Mouse (Mus musculus): Measurements from ENCODE around the gene Trank1. TPM values are rescaled to one million over a fixed set of nuclear protein-coding genes. Genes with fewer than 3 reads are reported as not detected.
A peak's percentile ranks its signal among the peaks of the same experiment; 100 is the strongest.

Trank1 gene
- polyA plus RNA-seq (2011; ENCODE audit: insufficient read depth, insufficient read length, low replicate concordance, missing spikeins), result 0.23 and 0.75 TPM in 2 replicates

GRCm38 (mm10) chr9:111311031-111311842, at the start of gene Trank1:
TSS of gene Trank1 (plus strand) at chr9:111311739.
- Histone ChIP-seq H3K4me3 (replicated peaks; ENCODE audit: control insufficient read depth, low read depth, low read length) (no peak within 1 kb of the TSS), H3K4me1 (ENCODE audit: control insufficient read depth, insufficient read depth, low read length) (no peaks in the 10 kb centered on the region), H3K27ac (ENCODE audit: control insufficient read depth, insufficient read depth, low read depth, low read length, poor library complexity) (no peak within 1 kb of the TSS; the same call in 1 of the 2 replicates)
- 17% methylated on average over 71 of the region's 72 CpGs for WGBS
- TF ChIP-seq CTCF (IDR thresholded peaks at IDR 0.05; ENCODE audit: control insufficient read depth, insufficient read depth, low read length), result no peak
- no peak for TF ChIP-seq POLR2A (IDR thresholded peaks at IDR 0.05; ENCODE audit: borderline replicate concordance, control insufficient read depth, low read depth, low read length)

DNA sequence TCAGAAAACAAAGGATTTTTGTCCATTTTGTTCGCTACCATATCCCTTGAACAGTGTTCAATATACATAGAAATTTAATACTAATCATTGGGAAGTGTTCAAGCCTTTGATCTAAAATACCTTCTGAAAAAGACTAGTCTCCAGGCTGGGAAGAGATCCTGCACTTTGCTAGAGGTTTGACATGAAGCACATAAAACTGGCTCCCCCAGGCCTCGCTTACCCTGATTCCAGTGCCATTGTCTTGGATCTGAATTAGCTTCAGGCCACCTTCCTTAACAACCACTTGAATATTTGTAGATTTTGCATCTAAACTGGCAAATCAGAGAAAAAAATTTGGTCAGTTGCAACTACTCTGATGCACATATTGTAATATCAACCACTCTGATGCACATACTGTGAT, 43.5 kb upstream of the Trank1 start:
- Histone ChIP-seq H3K4me3 (replicated peaks; ENCODE audit: control insufficient read depth, low read depth, low read length) (no peak overlapping the region), H3K27ac (ENCODE audit: control insufficient read depth, insufficient read depth, low read depth, low read length, poor library complexity) (no peak overlapping the region), H3K4me1 (ENCODE audit: control insufficient read depth, insufficient read depth, low read length) (no peaks in the 10 kb centered on the region)
- WGBS, result 94% methylated on average over 2 of the region's 2 CpGs
- TF ChIP-seq CTCF (IDR thresholded peaks at IDR 0.05; ENCODE audit: control insufficient read depth, insufficient read depth, low read length) (no peak), POLR2A (IDR thresholded peaks at IDR 0.05; ENCODE audit: borderline replicate concordance, control insufficient read depth, low read depth, low read length) (no peak)

- TF ChIP-seq POLR2A (IDR thresholded peaks at IDR 0.05; ENCODE audit: borderline replicate concordance, control insufficient read depth, low read depth, low read length) (no peak), CTCF (IDR thresholded peaks at IDR 0.05; ENCODE audit: control insufficient read depth, insufficient read depth, low read length) (no peak)
- H3K4me1 ChIP-seq (ENCODE audit: control insufficient read depth, insufficient read depth, low read length), result no peaks in the 10 kb centered on the region; the same call in 1 of the 2 replicates
- H3K4me3 ChIP-seq (replicated peaks; ENCODE audit: control insufficient read depth, low read depth, low read length), result peak overlapping the region; percentile 82
- H3K27ac ChIP-seq (ENCODE audit: control insufficient read depth, insufficient read depth, low read depth, low read length, poor library complexity), result no peak overlapping the region; the same call in 1 of the 2 replicates
- 15% methylated on average over 5 of the region's 5 CpGs for WGBS
Measured at GRCm38 (mm10) chr9:111270606-111271005, 40.9 kb upstream of the Trank1 start.

GRCm38 (mm10) chr9:111271056-111271433, 40.5 kb upstream of the Trank1 start:
- H3K27ac ChIP-seq (ENCODE audit: control insufficient read depth, insufficient read depth, low read depth, low read length, poor library complexity), result peak overlapping the region; percentile 76
- H3K4me1 ChIP-seq (ENCODE audit: control insufficient read depth, insufficient read depth, low read length), result no peaks in the 10 kb centered on the region; the same call in 1 of the 2 replicates
- no peak for TF ChIP-seq CTCF (IDR thresholded peaks at IDR 0.05; ENCODE audit: control insufficient read depth, insufficient read depth, low read length)
- TF ChIP-seq POLR2A (IDR thresholded peaks at IDR 0.05; ENCODE audit: borderline replicate concordance, control insufficient read depth, low read depth, low read length), result no peak
- 1% methylated on average over 32 of the region's 32 CpGs for WGBS
- H3K4me3 ChIP-seq (replicated peaks; ENCODE audit: control insufficient read depth, low read depth, low read length), result peak overlapping the region; percentile 82

GRCm38 (mm10) chr9:111271434-111272160, 39.9 kb upstream of the Trank1 start, which contains the start of the genes Mlh1 and Epm2aip1:
TSS of gene Mlh1 (minus strand) at chr9:111271791.
TSS of gene Epm2aip1 (plus strand) at chr9:111271929.
- under 1% methylated on average over 64 of the region's 64 CpGs for WGBS
- Histone ChIP-seq H3K4me3 (replicated peaks; ENCODE audit: control insufficient read depth, low read depth, low read length) (peak within 1 kb of the TSS; percentile 92), H3K27ac (ENCODE audit: control insufficient read depth, insufficient read depth, low read depth, low read length, poor library complexity) (peak within 1 kb of the TSS; percentile 93), H3K4me1 (ENCODE audit: control insufficient read depth, insufficient read depth, low read length) (no peaks in the 10 kb centered on the region; the same call in 1 of the 2 replicates)
- TF ChIP-seq CTCF (IDR thresholded peaks at IDR 0.05; ENCODE audit: control insufficient read depth, insufficient read depth, low read length), result no peak
- TF ChIP-seq POLR2A (IDR thresholded peaks at IDR 0.05; ENCODE audit: borderline replicate concordance, control insufficient read depth, low read depth, low read length), result peak; percentile 94

DNA sequence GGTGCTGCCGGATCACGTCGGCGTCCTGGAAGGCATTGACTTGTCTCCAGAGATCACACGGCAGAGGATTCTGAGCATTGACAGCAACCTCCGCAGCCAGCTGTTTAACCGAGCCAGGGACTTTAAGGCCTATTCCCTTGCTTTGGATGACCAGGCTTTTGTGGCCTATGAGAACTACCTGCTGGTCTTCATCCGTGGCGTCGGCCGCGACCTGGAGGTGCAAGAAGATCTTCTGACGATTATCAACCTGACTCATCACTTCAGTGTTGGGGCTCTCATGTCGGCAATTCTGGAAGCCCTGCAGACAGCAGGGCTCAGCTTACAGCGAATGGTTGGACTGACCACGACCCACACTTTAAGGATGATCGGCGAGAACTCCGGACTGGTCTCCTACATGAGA, 39.2 kb upstream of the Trank1 start:
- TF ChIP-seq POLR2A (IDR thresholded peaks at IDR 0.05; ENCODE audit: borderline replicate concordance, control insufficient read depth, low read depth, low read length) (no peak), CTCF (IDR thresholded peaks at IDR 0.05; ENCODE audit: control insufficient read depth, insufficient read depth, low read length) (no peak)
- H3K4me1 ChIP-seq (ENCODE audit: control insufficient read depth, insufficient read depth, low read length), result no peaks in the 10 kb centered on the region; the same call in 1 of the 2 replicates
- WGBS, result 5% methylated on average over 19 of the region's 19 CpGs
- H3K27ac ChIP-seq (ENCODE audit: control insufficient read depth, insufficient read depth, low read depth, low read length, poor library complexity), result peak overlapping the region; percentile 93
- peak overlapping the region; percentile 92 for H3K4me3 ChIP-seq (replicated peaks; ENCODE audit: control insufficient read depth, low read depth, low read length)

DNA sequence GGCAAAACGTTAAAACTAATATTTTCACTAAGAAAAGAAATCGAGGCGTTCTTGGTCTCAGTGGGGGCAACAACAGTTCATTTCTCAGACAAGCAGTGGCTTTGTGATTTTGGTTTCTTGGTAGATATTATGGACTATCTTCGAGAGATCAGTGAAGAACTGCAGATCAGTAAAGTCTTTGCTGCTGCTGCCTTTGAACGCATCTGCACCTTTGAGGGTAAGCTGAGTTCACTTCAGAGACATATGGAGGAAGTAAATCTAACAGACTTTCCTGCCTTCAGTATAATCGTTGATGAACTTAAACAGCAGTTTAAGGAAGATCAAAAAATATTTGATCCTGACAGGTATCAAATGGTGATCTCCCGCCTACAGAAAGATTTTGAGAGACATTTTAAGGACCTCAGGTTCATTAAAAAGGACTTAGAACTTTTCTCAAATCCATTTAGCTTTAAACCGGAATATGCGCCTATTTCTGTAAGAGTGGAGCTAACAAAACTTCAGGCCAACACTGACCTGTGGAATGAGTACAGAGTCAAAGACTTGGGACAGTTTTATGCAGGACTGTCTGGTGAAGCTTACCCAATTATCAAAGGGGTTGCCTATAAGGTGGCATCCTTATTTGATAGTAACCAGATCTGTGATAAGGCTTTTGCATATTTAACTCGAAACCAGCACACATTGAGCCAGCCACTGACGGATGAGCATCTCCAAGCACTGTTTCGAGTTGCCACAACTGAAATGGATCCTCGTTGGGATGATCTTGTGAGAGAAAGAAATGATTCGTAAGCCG, 38.3 kb upstream of the Trank1 start:
- no peak for TF ChIP-seq CTCF (IDR thresholded peaks at IDR 0.05; ENCODE audit: control insufficient read depth, insufficient read depth, low read length)
- H3K4me1 ChIP-seq (ENCODE audit: control insufficient read depth, insufficient read depth, low read length), result no peaks in the 10 kb centered on the region; the same call in 1 of the 2 replicates
- peak overlapping the region; percentile 50 for H3K4me3 ChIP-seq (replicated peaks; ENCODE audit: control insufficient read depth, low read depth, low read length)
- no peak overlapping the region for H3K27ac ChIP-seq (ENCODE audit: control insufficient read depth, insufficient read depth, low read depth, low read length, poor library complexity)
- WGBS, result 52% methylated on average over 15 of the region's 15 CpGs

All from bone marrow, adult 2 months (tissue).